Mouse (Mus musculus) intestine, embryonic 16.5 days (tissue): ENCODE measurements around the gene Spen. TPM values are rescaled to one million over a fixed set of nuclear protein-coding genes. Genes with fewer than 3 reads are reported as not detected.

ENCODE experiments used
- ATAC-seq: fragments of 200-750 bp; cut with Nextera tagmentation; 2 replicates; pipeline ENCODE4 v1.8.0; 2017; ENCODE audit warnings: moderate TSS enrichment, moderate library complexity
- H3K27ac ChIP-seq: fragments of 300-500 bp; sonication (generic); 2 replicates; pipeline ENCODE4 v1.5.1; 2014; ENCODE audit warnings: mild to moderate bottlenecking, low read length
- H3K27me3 ChIP-seq: fragments of 300-500 bp; sonication (generic); replicated peaks from 2 replicates; pipeline ENCODE4 v1.6.1; 2014; ENCODE audit warnings: low read length, control low read depth, mixed read lengths; ENCODE audit not compliant: control insufficient read depth, insufficient read depth
- H3K36me3 ChIP-seq: fragments of 300-500 bp; sonication (generic); 2 replicates; pipeline ENCODE4 v1.6.1; 2014; ENCODE audit warnings: low read length, control low read depth; ENCODE audit not compliant: control insufficient read depth, insufficient read depth
- H3K4me1 ChIP-seq: fragments of 300-500 bp; sonication (generic); 2 replicates; pipeline ENCODE4 v1.6.1; 2014; ENCODE audit warnings: low read length, control low read depth, mixed read lengths; ENCODE audit not compliant: control insufficient read depth, insufficient read depth
- H3K4me2 ChIP-seq: fragments of 300-500 bp; sonication (generic); 2 replicates; pipeline ENCODE4 v1.6.1; 2014; ENCODE audit warnings: low read depth, low read length, control low read depth
- H3K4me3 ChIP-seq: fragments of 300-500 bp; sonication (generic); 2 replicates; pipeline ENCODE4 v1.5.1; 2014; ENCODE audit warnings: mild to moderate bottlenecking, low read length
- H3K9ac ChIP-seq: fragments of 300-500 bp; sonication (generic); 2 replicates; pipeline ENCODE4 v1.6.1; 2014; ENCODE audit warnings: low read depth, low read length
- H3K9me3 ChIP-seq: fragments of 300-500 bp; sonication (generic); 2 replicates; pipeline ENCODE4 v1.6.1; 2016; ENCODE audit warnings: low read length, control low read depth; ENCODE audit not compliant: control insufficient read depth
- whole genome bisulfite sequencing: fragments of 180-500 bp; shearing (Covaris S2); extraction: QIAGEN DNeasy Blood & Tissue Kit; methylation state at CpG from one replicate; pipeline ENCODE4 v1.1.7; 2014; 5-methylcytosine and 5-hydroxymethylcytosine counted together
- polyA plus RNA-seq: library from polyadenylated mRNA; unstranded; fragments of >200 nt; fragmentation: Nextera tagmentation; extraction: Ambion mirVana; gene quantifications from 2 replicates; pipeline ENCODE4 v1.2.1, GENCODE M21; 2015

Gene Spen
- polyA plus RNA-seq, 1 experiment from 2014 or later: 6.3 TPM

DNA sequence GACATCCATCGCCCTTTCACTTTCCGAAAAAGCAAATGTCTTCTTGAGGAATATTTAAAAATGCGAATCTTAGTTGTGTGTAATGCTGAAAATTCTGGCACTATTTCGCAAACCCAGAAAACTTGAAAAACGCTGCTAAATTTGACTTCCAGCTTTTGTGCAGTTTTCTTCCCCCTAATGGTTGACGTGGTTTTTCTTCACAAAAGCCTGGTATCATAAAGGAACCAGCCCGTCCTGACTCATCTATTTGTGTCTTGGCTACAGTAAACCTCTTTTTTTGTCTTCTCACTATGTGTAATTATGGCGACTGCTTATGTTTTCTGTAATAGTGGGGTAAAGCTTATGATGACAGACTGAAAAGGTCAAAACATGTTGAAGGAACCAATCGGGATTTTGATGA is 8.9 kb upstream of the Spen start:
- Histone ChIP-seq H3K4me1 (peaks cover 11% of the 10 kb centered on the region), H3K36me3 (no peaks in the 10 kb centered on the region), H3K27me3 (no peaks in the 10 kb centered on the region), H3K9me3 (no peaks in the 10 kb centered on the region), H3K27ac (peak overlapping the region; percentile 100), H3K4me2 (peak overlapping the region; percentile 63), H3K9ac (peak overlapping the region; percentile 99), H3K4me3 (peak overlapping the region; percentile 78)
- WGBS: 13% methylated on average over 9 of the region's 9 CpGs
- ATAC-seq: no peak

DNA sequence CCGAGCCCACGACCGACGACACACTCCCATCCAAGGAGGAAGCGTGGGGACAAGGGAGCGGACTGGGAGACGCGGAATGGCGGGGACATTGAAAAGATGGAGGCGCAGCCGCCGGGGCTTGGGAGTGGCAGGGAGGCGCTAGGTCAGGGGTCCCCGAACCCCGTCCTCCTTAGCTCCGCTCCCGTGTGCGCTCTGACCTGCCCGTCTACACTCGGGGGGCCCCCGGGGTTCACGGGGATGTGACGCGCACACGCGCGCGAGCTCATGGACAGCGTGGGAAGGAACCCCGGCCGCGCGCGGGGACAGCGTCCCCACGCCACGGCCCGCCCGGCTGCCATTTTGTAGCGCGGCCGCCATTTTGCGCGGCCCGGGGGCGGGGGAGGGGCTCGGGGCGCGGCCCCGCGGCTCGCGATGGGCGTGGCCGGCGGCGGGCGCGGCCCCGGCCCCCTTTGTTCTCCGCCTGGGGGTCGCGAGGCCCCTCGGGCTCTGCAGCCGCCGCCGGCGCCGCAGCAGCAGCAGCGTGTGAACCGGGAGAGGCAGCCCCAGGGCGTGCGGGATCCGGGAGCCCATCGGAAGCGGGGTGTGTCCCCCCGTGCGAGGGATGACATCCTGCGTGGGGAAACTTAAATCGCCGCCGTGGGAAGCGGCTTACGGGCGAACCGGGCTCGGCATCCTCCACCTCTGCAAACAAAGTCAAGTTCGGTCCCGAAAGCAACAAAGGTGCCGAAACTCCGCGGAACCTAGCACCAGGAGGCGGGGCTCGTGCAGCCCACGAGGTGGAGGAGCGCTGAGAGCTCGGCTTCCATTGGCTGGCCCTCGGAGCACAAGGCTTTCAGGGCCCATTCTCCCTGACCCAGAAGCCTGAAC is 8.2 kb upstream of the Spen start:
- under 1% methylated on average over 97 of the region's 98 CpGs for WGBS
- peaks cover 8% of the 10 kb centered on the region for H3K4me1 ChIP-seq
- no peaks in the 10 kb centered on the region for H3K27me3 ChIP-seq
- no peaks in the 10 kb centered on the region for H3K9me3 ChIP-seq
- peak overlapping the region; percentile 63 for H3K4me2 ChIP-seq
- H3K9ac ChIP-seq: peak overlapping the region; percentile 99
- peak overlapping the region; percentile 100 for H3K27ac ChIP-seq
- peak; percentile 78 for ATAC-seq
- no peaks in the 10 kb centered on the region for H3K36me3 ChIP-seq
- peak overlapping the region; percentile 78 for H3K4me3 ChIP-seq

DNA sequence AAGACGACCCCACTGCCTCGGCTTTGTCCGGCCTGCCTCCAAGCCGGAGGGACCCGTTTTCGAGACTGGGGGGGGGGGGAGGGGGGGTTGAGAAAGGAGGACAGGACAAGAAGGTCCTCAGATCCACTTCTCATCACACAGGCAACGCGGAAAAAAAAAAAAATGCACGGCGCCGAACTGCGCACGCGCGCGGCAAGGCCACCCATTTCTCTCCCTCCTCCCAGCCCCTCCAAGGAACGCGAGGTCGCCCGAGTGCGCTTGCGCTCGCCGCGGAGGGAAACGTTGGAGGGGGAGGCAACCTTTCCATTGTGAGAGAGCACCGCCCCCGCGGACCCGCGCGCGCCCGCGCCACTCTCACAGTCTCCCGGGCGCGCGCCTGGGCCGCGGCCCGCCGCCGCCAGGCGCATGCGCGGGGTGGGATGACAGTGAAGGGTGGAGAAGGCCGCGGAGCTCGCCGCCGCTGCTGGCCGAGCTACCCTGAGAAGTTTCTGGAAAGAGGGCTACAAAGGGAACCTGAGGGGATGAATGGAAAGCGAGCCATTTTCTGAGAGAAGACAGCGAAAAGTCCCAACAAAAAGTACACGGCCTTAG is 7.4 kb upstream of the Spen start:
- H3K27ac ChIP-seq: peak overlapping the region; percentile 100
- H3K4me2 ChIP-seq: peak overlapping the region; percentile 100
- peak overlapping the region; percentile 78 for H3K4me3 ChIP-seq
- peaks cover 8% of the 10 kb centered on the region for H3K4me1 ChIP-seq
- H3K36me3 ChIP-seq: no peaks in the 10 kb centered on the region
- ATAC-seq: peak; percentile 85
- no peaks in the 10 kb centered on the region for H3K27me3 ChIP-seq
- WGBS: under 1% methylated on average over 54 of the region's 56 CpGs
- no peaks in the 10 kb centered on the region for H3K9me3 ChIP-seq
- H3K9ac ChIP-seq: peak overlapping the region; percentile 99

DNA sequence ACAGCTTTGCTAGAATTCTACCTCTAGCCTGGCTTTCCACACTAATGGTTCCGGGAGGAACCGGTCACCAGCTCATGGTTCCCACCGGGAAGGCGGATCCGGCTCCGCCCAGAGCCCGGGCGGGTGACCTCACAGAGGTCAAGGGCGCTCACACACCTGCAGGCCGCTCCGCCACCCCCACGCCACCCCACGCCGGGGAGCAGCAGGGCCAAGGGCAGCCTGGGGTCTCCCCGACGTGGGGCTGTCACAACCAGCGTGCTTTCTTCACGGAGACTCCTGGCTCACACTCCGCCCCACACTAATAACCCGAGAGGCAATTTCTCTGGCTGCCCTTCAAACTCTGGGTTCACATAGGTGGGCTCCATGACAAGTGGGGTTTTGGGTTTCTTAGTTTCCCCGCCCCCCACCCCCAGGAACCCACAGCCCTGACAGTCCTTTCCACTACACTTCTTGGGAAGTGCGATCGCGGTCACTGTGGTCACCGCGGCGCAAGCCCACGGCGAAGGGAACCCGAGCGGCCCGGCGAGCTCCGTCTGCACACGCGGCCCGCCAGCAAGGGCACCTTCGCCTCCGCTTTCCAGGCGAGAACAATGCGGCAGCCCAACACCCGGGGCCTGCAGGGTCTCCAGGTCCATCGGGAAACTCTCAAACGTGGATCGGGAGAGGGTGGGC is 6.8 kb upstream of the Spen start:
- peak; percentile 55 for ATAC-seq
- Histone ChIP-seq H3K27ac (peak overlapping the region; percentile 100), H3K36me3 (no peaks in the 10 kb centered on the region), H3K9me3 (no peaks in the 10 kb centered on the region), H3K4me2 (peak overlapping the region; percentile 100), H3K4me1 (peaks cover 8% of the 10 kb centered on the region), H3K4me3 (peak overlapping the region; percentile 73), H3K9ac (peak overlapping the region; percentile 93), H3K27me3 (no peaks in the 10 kb centered on the region)
- under 1% methylated on average over 45 of the region's 45 CpGs for WGBS

DNA sequence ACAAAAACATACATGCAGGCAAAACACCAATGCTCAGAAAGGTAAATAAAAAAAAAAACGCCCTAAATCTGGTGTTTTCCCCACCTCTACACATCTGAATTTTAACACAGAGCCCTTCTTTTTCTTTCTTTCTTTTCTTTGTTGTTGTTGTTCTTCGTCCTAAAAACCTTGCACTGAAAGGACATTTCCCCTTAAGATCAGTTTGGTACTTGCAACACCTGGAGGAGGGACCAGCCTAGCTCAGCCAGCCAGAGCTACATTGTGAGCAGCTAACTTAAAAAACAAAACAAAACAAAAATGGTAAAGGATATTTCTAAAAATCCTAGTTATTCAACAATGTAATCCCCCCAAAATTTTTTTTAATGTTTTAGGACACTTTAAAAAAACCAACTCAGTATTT is 6.1 kb upstream of the Spen start:
- no peak overlapping the region for H3K27ac ChIP-seq
- H3K9me3 ChIP-seq: no peaks in the 10 kb centered on the region
- peak overlapping the region; percentile 73; the same call in 1 of the 2 replicates for H3K4me3 ChIP-seq

GRCm38 (mm10) chr4:141543593-141543992 is 5.2 kb upstream of the Spen start:
- H3K9ac ChIP-seq: no peak overlapping the region
- WGBS: 85% methylated on average over 3 of the region's 3 CpGs
- H3K9me3 ChIP-seq: no peaks in the 10 kb centered on the region

More for the DNA sequence above, 6.1 kb upstream of the Spen start:
- peak overlapping the region; percentile 100 for H3K4me2 ChIP-seq
- H3K9ac ChIP-seq: 0 out of 2 replicates have a peak overlapping the region, but pooled peaks have one; percentile 93
- H3K36me3 ChIP-seq: no peaks in the 10 kb centered on the region
- 42% methylated on average over 2 of the region's 2 CpGs for WGBS
- no peaks in the 10 kb centered on the region for H3K27me3 ChIP-seq
- peaks cover 4% of the 10 kb centered on the region for H3K4me1 ChIP-seq
- ATAC-seq: no peak

DNA sequence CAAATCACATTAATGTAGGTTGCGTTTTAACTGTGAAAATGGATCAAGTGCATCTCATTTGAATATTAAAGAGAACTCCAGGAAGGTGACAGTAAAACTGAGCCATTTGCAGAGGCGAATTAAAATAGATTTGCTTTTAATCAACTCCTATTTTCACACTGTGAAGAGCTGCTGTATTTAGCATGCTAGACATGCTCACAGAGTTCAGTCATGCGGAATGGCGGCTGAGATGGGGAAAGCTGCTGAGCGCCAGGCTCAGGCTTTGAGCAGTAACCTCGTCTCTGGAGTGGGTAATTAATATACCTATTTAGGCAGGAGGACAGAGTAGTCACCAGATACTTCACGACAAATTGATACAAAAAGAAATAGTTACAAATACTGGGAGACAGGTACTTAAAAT is 3.5 kb upstream of the Spen start:
- WGBS: 61% methylated on average over 7 of the region's 7 CpGs
- no peaks in the 10 kb centered on the region for H3K4me1 ChIP-seq
- H3K9ac ChIP-seq: no peak overlapping the region
- ATAC-seq: no peak
- no peak overlapping the region for H3K27ac ChIP-seq
- no peaks in the 10 kb centered on the region for H3K9me3 ChIP-seq
- H3K4me3 ChIP-seq: no peak overlapping the region
- H3K36me3 ChIP-seq: no peaks in the 10 kb centered on the region
- no peaks in the 10 kb centered on the region for H3K27me3 ChIP-seq
- H3K4me2 ChIP-seq: no peak overlapping the region

More at GRCm38 (mm10) chr4:141543593-141543992, 5.2 kb upstream of the Spen start:
- no peak for ATAC-seq
- Histone ChIP-seq H3K36me3 (no peaks in the 10 kb centered on the region), H3K27ac (no peak overlapping the region), H3K4me1 (peaks cover 4% of the 10 kb centered on the region), H3K4me3 (no peak overlapping the region), H3K4me2 (no peak overlapping the region), H3K27me3 (no peaks in the 10 kb centered on the region)

DNA sequence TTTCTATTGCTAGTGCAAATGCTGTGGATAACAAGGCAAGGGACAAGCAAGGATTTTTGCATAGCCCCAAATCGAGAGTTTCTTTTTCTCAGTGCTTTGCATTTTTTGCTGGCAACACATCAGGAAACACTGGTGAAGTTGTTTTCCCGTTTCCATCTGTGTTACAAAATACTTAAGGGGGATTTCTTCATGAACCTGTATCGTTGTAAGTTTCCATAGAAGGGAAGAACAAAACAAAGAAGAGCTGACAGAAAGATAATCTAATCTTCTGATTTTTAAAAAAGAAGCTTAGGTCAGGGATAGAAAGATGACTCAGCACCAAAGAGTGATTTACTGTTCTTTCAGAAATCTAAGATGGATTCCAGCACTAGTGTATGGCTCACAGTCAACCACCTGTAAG is 2.4 kb upstream of the Spen start:
- H3K36me3 ChIP-seq: no peaks in the 10 kb centered on the region
- no peak for ATAC-seq
- H3K27ac ChIP-seq: no peak overlapping the region
- 77% methylated on average over 3 of the region's 3 CpGs for WGBS
- no peaks in the 10 kb centered on the region for H3K27me3 ChIP-seq
- H3K4me1 ChIP-seq: peaks cover 1% of the 10 kb centered on the region
- no peak overlapping the region for H3K4me3 ChIP-seq
- H3K9ac ChIP-seq: no peak overlapping the region
- no peaks in the 10 kb centered on the region for H3K9me3 ChIP-seq
- H3K4me2 ChIP-seq: no peak overlapping the region

- no peak for ATAC-seq
- H3K27me3 ChIP-seq: no peaks in the 10 kb centered on the region
- 28% methylated on average over 12 of the region's 12 CpGs for WGBS
These were observed 893 bp upstream of the Spen start for GRCm38 (mm10) chr4:141539213-141539767.

More at GRCm38 (mm10) chr4:141539213-141539767, 893 bp upstream of the Spen start:
- Histone ChIP-seq H3K4me2 (peak overlapping the region; percentile 53), H3K9ac (peak overlapping the region; percentile 71), H3K9me3 (no peaks in the 10 kb centered on the region), H3K36me3 (no peaks in the 10 kb centered on the region), H3K4me1 (peaks cover 13% of the 10 kb centered on the region), H3K27ac (peak overlapping the region; percentile 99), H3K4me3 (peak overlapping the region; percentile 92)
